Mouse (Mus musculus) G1E (cell line): ENCODE measurements around the gene Grip1.

Experiments used
- CTCF ChIP-seq: IDR thresholded peaks from 2 replicates; pipeline ENCODE4 v1.5.1; 2012; ENCODE audit warnings: low read depth, low read length, inconsistent platforms, mixed read lengths
- GATA1 ChIP-seq: IDR thresholded peaks from 2 replicates; pipeline ENCODE4 v1.6.1; 2012; ENCODE audit warnings: borderline replicate concordance, low read length, inconsistent platforms, mixed read lengths
- GATA2 ChIP-seq: IDR thresholded peaks from 2 replicates; pipeline ENCODE4 v1.6.1; 2012; ENCODE audit warnings: low read depth, low read length, inconsistent platforms, borderline replicate concordance
- TAL1 ChIP-seq: conservative IDR thresholded peaks from 2 replicates; pipeline ENCODE4 v1.6.1; 2012; ENCODE audit warnings: low read depth, low read length, inconsistent platforms, mixed read lengths

DNA sequence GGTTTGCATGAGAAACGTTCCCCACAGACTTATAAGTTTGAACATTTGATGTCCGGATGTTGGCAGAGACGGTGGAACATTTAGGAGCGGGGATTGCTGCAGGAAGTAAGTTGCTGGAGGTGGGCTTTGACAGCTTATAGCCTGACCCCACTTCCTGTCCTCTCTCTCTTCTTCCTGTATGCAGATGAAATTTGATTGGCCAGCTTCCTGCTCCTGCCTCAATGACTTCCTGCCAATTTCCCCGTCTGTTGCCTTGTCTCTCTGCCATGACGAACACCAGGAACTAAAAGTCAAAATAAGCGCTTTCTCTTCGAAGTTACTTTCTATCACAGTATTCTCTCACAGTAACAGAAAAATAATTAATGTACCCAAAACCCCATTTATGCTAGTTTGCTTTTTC is 289.1 kb downstream of the Grip1 start:
- TF ChIP-seq GATA2: no peak
- TF ChIP-seq CTCF: no peak
- no peak for TF ChIP-seq TAL1
- no peak for TF ChIP-seq GATA1
